Mouse (Mus musculus) liver, embryonic 14.5 days (tissue): Measurements from ENCODE around the gene Zfr.
"Not testable (repeated sequence)": the region's sequence is repeated elsewhere in the genome, so short reads cannot be mapped to it uniquely, and the experiment has no call there.

ENCODE experiments used
- CTCF ChIP-seq: IDR thresholded peaks from 2 replicates; pipeline ENCODE4 v1.5.1; 2016; ENCODE audit warnings: antibody characterized with exemption, low read depth, control low read depth
- EP300 ChIP-seq: IDR thresholded peaks from 2 replicates; pipeline ENCODE4 v1.6.1; 2016; ENCODE audit warnings: antibody characterized with exemption, low read depth

DNA sequence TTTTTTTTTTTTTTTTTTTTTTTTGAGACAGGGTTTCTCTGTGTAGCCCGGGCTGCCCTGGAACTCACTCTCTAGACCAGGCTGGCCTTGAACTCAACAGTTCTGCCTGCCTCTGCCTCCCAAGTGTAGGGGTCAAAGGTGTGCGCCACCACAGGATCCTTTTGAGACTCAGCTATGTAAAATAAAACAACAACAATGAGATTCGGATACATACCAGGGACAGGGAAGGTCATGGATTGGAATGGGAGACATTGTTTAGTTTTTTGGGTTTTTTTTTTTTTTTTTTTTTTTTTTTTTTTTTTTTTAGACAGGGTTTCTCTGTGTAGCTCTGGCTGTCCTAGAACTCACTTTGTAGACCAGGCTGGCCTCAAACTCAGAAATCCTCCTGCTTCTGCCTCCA is 99.7 kb downstream of the Zfr start:
- not testable (repeated sequence) for TF ChIP-seq CTCF, EP300
